Mouse (Mus musculus): ENCODE data around the gene Ndrg4.

- no peak for TF ChIP-seq CHD2 (IDR thresholded peaks at IDR 0.05; ENCODE audit: low read depth, low read length)
- TF ChIP-seq MAFK (IDR thresholded peaks at IDR 0.05; ENCODE audit: insufficient read depth, low read depth, low read length): no peak
Measured at GRCm38 (mm10) chr8:95727625-95728024, 50.8 kb downstream of the Ndrg4 start.
